In genomic region chr16:24978226-24978625, GRCm38 (mm10) we compare ENCODE assay signal across 17 mouse cellular contexts.
A peak's percentile ranks its signal among the peaks of the same experiment; 100 is the strongest.
DNase-seq lines count a peak whose midpoint lies in the region; ATAC-seq and TF ChIP-seq lines count a peak whose summit lies in the region.
"Had no signal": no experiment of that assay in that cellular context is flagged by ENCODE, and none has a peak within 500 bp of the region (broad histone marks: within the 10 kb centered on the region; RNA-seq: fewer than 3 reads in every experiment).

No protein-coding gene starts in this region.

- no peak overlapping the region for H3K9ac ChIP-seq in heart, embryonic 13.5 days
- no peak overlapping the region for H3K9ac ChIP-seq in neural tube, embryonic 11.5 days (ENCODE audit: low read length)
- no peak overlapping the region for H3K9ac ChIP-seq in forebrain, postnatal 0 days
- H3K9ac ChIP-seq: embryonic facial prominence, embryonic 15.5 days; forebrain, embryonic 15.5 days had no signal

- no peaks in the 10 kb centered on the region for H3K9me3 ChIP-seq in heart, embryonic 13.5 days
- no peaks in the 10 kb centered on the region for H3K9me3 ChIP-seq in neural tube, embryonic 11.5 days (ENCODE audit: control insufficient read depth, low read length)
- H3K9me3 ChIP-seq in forebrain, postnatal 0 days (ENCODE audit: low read length): no peaks in the 10 kb centered on the region
- H3K9me3 ChIP-seq: embryonic facial prominence, embryonic 15.5 days; forebrain, embryonic 15.5 days had no signal

- H3K4me2 ChIP-seq in heart, embryonic 13.5 days: no peak overlapping the region
- H3K4me2 ChIP-seq in neural tube, embryonic 11.5 days (ENCODE audit: low read depth): no peak overlapping the region
- no peak overlapping the region for H3K4me2 ChIP-seq in forebrain, postnatal 0 days (ENCODE audit: low read depth)
- H3K4me2 ChIP-seq: embryonic facial prominence, embryonic 15.5 days; forebrain, embryonic 15.5 days had no signal

- H3K27ac ChIP-seq in heart, embryonic 13.5 days (replicated peaks): 0 out of 2 replicates have a peak overlapping the region, but pooled peaks have one; percentile 28
- H3K27ac ChIP-seq in neural tube, embryonic 11.5 days (ENCODE audit: low read depth, low read length): no peak overlapping the region
- H3K27ac ChIP-seq in forebrain, postnatal 0 days (ENCODE audit: low read depth, low read length): no peak overlapping the region
- H3K27ac ChIP-seq: embryonic facial prominence, embryonic 15.5 days; forebrain, embryonic 15.5 days; heart, adult 2 months had no signal

- ATAC-seq in heart, embryonic 13.5 days (ENCODE audit: extremely low read depth, insufficient number of reproducible peaks, low FRiP score, low TSS enrichment): no peak
- ATAC-seq in neural tube, embryonic 11.5 days (ENCODE audit: insufficient read depth, low FRiP score, low TSS enrichment): peak; percentile 85
- ATAC-seq in forebrain, postnatal 0 days: no peak
- ATAC-seq: forebrain, embryonic 15.5 days; hindbrain, embryonic 16.5 days; inflammation-experienced regulatory T-cells, adult 6 months had no signal

- TF ChIP-seq CTCF in forebrain, postnatal 0 days (IDR thresholded peaks at IDR 0.05; ENCODE audit: low read depth): no peak

- peaks cover 34% of the 10 kb centered on the region for H3K36me3 ChIP-seq in heart, embryonic 13.5 days
- H3K36me3 ChIP-seq in neural tube, embryonic 11.5 days (ENCODE audit: control insufficient read depth, insufficient read depth, low read length): no peaks in the 10 kb centered on the region
- H3K36me3 ChIP-seq in forebrain, postnatal 0 days (ENCODE audit: insufficient read depth): no peaks in the 10 kb centered on the region
- H3K36me3 ChIP-seq: forebrain, embryonic 15.5 days had no signal

- no peak overlapping the region for H3K4me3 ChIP-seq in heart, embryonic 13.5 days
- no peak overlapping the region for H3K4me3 ChIP-seq in neural tube, embryonic 11.5 days (ENCODE audit: low read depth, low read length)
- H3K4me3 ChIP-seq in forebrain, postnatal 0 days (ENCODE audit: low read depth, low read length): no peak overlapping the region
- H3K4me3 ChIP-seq: embryonic facial prominence, embryonic 15.5 days; forebrain, embryonic 15.5 days; heart, adult 2 months had no signal

- DNase-seq in heart, adult 11 months: no peak
- DNase-seq in neural tube, embryonic 11.5 days (ENCODE audit: low spot score): no peak
- no peak for DNase-seq in neural tube, embryonic 10.5 days (ENCODE audit: extremely low spot score, low spot score)
- peak; percentile 50 for DNase-seq in mesoderm, embryonic 11.5 days (ENCODE audit: low read depth, low spot score)
- no peak for DNase-seq in embryo, embryonic 10.5 days (ENCODE audit: low spot score)
- DNase-seq in forebrain, postnatal 0 days: no peak
- DNase-seq: adrenal gland, adult 2 months; adrenal gland, postnatal 25 days; cerebellum, adult 2 months; cerebellum, postnatal 10 days; gastrocnemius, postnatal 10 days; heart, adult 2 months had no signal

- 78% methylated on average over 1 of the region's 1 CpGs for WGBS in heart, embryonic 13.5 days
- WGBS in neural tube, embryonic 11.5 days: 38% methylated on average over 1 of the region's 1 CpGs
- 30% methylated on average over 1 of the region's 1 CpGs for WGBS in forebrain, postnatal 0 days

- H3K4me1 ChIP-seq in heart, embryonic 13.5 days: peaks cover 12% of the 10 kb centered on the region
- H3K4me1 ChIP-seq in neural tube, embryonic 11.5 days (ENCODE audit: control insufficient read depth, insufficient read depth, low read length): peaks cover 2% of the 10 kb centered on the region; the same call in 1 of the 2 replicates
- 0 out of 2 replicates have a peak, but pooled peaks cover under 1% of the 10 kb centered on the region for H3K4me1 ChIP-seq in forebrain, postnatal 0 days (ENCODE audit: insufficient read depth)

- H3K27me3 ChIP-seq in heart, embryonic 13.5 days (replicated peaks): no peaks in the 10 kb centered on the region
- H3K27me3 ChIP-seq in neural tube, embryonic 11.5 days (ENCODE audit: control insufficient read depth, insufficient read depth, low read length): no peaks in the 10 kb centered on the region
- H3K27me3 ChIP-seq in forebrain, postnatal 0 days (ENCODE audit: insufficient read depth, low read length): no peaks in the 10 kb centered on the region
- H3K27me3 ChIP-seq: embryonic facial prominence, embryonic 15.5 days; forebrain, embryonic 15.5 days had no signal
